Mouse (Mus musculus): ENCODE measurements around the gene Afp.

The Afp gene

GRCm38 (mm10) chr5:90507411-90507949, 16.9 kb downstream of the Afp start:
- DNase-seq (ENCODE audit: low read depth), result no peak

DNA sequence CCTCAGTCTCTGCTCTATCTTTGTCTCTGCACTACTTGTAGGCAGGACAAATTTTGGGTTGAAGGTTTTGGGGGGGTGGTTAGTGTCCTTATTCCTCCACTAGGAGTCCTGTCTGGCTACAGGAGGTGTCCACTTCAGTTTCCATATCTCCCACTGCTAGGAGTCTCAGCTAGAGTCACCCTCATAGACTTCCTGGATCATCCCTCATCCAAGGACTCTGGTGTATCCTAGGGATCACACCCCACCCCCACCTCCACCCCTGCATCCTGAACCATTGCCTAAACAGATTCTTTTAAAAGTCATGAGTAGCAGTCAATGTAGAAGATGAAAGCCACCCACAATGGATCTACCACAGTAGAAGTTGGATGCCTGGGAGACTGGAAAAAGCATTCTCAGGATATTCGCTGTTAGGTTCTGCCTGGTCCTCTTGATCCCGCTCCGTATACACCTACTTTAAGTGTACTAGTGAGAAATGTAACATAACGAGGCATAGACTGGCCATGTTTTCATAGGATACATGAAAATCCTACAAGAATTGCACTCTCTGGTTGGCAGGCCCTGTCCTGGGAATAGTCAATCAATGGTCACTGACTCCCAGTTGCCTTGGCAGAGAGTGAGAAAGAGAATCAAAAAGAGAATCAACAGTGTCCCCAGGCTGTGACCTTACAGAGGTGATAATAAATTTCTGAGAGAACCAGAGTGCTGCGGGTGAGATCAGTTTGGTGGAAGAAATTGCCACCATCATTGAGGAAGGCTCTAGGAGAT, 19.5 kb downstream of the Afp start:
- DNase-seq (ENCODE audit: low read depth), result no peak

GRCm38 (mm10) chr5:90512288-90512955, 21.9 kb downstream of the Afp start:
- no peak for DNase-seq (ENCODE audit: low read depth)

DNA sequence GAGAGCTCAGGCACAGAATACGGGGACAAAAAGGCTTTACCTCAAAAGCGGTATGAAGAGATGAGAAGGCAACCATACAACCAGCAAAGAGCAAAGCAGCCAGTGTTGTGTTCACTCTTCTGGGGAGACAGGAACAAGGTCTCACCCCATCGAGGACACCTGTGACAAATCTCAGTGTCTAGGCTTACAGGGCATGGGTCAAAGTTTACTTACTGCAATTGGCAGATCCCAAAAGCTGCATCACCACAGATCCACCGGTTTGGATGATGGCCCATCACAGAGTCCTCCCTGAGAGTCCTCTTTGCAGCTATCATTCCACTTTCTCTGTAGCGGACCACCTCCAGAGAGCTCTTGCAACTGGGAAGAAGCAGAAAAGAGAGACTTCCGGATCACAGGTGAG, 25.0 kb downstream of the Afp start:
- no peak for DNase-seq (ENCODE audit: low read depth)

DNA sequence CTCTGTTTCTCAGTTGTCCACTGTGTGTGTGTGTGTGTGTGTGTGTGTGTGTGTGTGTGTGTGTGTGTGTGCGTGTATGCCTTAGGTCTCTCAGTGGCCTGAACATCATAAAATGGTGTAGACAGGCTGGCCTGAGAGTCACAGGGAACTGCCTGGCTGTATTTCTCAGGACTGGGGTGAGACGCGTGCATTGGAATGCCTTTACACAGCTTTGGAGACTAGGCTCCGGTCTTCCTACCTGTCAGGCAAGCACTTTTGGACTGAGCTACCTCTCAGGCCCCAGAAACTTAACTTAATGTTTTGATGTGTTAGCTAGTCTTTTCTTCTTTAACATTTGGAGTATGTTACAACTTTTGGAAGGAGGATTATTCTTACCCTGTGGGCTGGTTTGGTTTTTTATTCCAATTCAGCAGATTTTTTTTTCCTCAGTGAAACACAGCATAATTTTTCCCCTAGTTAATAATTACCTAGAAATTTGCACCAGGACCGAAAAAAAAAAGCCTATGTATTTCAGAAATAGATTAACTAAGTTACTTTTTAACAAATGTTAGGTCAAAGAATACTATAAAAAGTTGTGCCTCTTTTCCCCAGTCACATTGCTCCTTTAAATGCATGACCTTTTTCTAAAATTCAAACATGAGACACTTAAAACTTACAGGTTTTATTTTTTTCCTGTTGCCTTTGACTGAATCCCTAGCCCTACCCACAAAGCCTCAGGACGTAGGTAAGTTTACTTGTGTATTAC, 28.0 kb downstream of the Afp start, which contains the start of gene Afm:
Gene Afm, plus strand, starts transcription at position 577 of the 745 bp plus-strand sequence.
- DNase-seq (ENCODE audit: low read depth), result no peak

DNA sequence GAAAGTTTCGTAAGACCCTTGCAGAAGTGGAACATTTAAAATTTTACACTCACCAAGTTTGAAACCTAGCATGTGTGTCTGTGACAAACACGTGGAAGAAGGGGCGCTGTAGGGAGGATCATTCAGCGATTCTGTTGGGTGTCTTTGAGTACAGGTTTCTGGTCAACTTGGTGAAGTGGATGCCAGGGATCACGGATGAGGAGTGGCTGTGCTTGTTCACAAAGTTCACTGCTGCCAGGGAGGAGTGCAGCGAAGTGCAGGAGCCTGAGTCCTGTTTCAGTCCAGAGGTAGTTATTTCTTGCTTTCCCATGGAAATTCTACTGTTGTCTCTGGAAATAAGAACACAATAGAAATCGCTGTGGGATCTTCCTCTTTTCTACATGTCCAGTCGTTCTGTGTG, 60.7 kb downstream of the Afp start:
- no peak for DNase-seq (ENCODE audit: low read depth)

- no peak for DNase-seq (ENCODE audit: low read depth)
Observed at GRCm38 (mm10) chr5:90556052-90556451, 65.5 kb downstream of the Afp start.

All from fibroblast of lung, adult 2 months (primary cell).